Mouse (Mus musculus): ENCODE measurements at regions not wholly inside any gene's neighbourhood (a gene's known extent, or its start where the extent isn't known, plus 50 kb on each side); places are given as distances from the start of the nearest gene placed in this dataset.

DNA sequence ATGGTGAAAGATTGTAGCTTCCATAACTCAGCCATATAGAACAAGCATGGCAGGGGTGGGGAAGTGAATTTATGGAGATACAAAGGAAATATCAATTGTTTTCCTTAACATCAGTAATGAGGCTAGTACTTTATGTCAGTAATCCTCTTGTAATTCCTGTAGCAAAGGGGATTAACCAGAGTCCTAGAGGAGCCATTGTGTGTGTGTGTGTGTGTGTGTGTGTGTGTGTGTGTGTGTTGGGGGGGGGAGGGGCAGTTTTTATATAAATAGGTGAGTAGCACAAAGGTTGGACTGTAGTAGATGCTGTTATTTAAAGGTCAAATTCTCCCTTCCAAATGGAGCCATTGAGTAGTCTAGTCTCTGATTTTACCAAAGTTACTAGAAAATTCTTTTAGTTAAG lies 81.0 kb upstream of the Bet1 start:
- TF ChIP-seq KAT2A (IDR thresholded peaks at IDR 0.05; ENCODE audit: insufficient replicate concordance, low read length) (no peak), EP300 (IDR thresholded peaks at IDR 0.05; ENCODE audit: low read length) (no peak), E2F4 (IDR thresholded peaks at IDR 0.05; ENCODE audit: insufficient replicate concordance, low read depth, low read length) (no peak), ZKSCAN1 (IDR thresholded peaks at IDR 0.05; ENCODE audit: borderline replicate concordance, low read depth, low read length) (no peak), MYC (IDR thresholded peaks at IDR 0.05; ENCODE audit: low read depth, low read length) (no peak), CTCF (conservative IDR thresholded peaks at IDR 0.05 in 1 of 2, IDR thresholded peaks at IDR 0.05 in 1 of 2; ENCODE audit: low read depth in 2 of 2, low read length in 2 of 2) (no peak), MAZ (IDR thresholded peaks at IDR 0.05; ENCODE audit: low read depth, low read length) (no peak), USF2 (conservative IDR thresholded peaks at IDR 0.05; ENCODE audit: low read depth, low read length) (no peak), USF1 (IDR thresholded peaks at IDR 0.05; ENCODE audit: low read depth, low read length) (no peak), TCF12 (IDR thresholded peaks at IDR 0.05; ENCODE audit: low read depth, low read length) (no peak), ZC3H11A (IDR thresholded peaks at IDR 0.05; ENCODE audit: low read depth, low read length) (no peak), CHD1 (IDR thresholded peaks at IDR 0.05; ENCODE audit: low read depth, low read length) (no peak), ZNF384 (IDR thresholded peaks at IDR 0.05; ENCODE audit: low read depth, low read length) (no peak)
- DNase-seq (ENCODE audit: extremely low read depth) = no peak
- Histone ChIP-seq H3K79me2 (replicated peaks; ENCODE audit: control insufficient read depth, extremely low read depth, insufficient read depth, poor library complexity, severe bottlenecking) (no peaks in the 10 kb centered on the region), H3K4me2 (ENCODE audit: insufficient read depth, low read depth, poor library complexity, severe bottlenecking) (no peak overlapping the region), H3K27me3 (replicated peaks) (no peaks in the 10 kb centered on the region), H3K36me3 (replicated peaks in 1 of 2; ENCODE audit: control insufficient read depth in 1 of 2, insufficient read depth in 1 of 2, low read length in 1 of 2) (no peaks in the 10 kb centered on the region), H3K4me1 (ENCODE audit: control insufficient read depth in 1 of 2, insufficient read depth in 2 of 2) (peaks cover 4 to 6% of the 10 kb centered on the region in 2 experiments), H3K9me3 (replicated peaks; ENCODE audit: low read length) (no peaks in the 10 kb centered on the region), H3K27ac (ENCODE audit: insufficient read depth, low read depth) (no peak overlapping the region), H3K9ac (ENCODE audit: insufficient read depth, low read depth) (no peak overlapping the region), H3K4me3 (replicated peaks in 1 of 3; ENCODE audit: low read depth in 2 of 3, low read length in 2 of 3, poor library complexity in 1 of 3) (no peak overlapping the region)
- dilution Hi-C loops (cut with MboI; ENCODE audit: extremely low pct_ligation_motif_present, extremely low pct_unique_long_range_greater_than_20kb, low sequenced_read_pairs) = no loop called here
- in situ Hi-C loops (cut with MboI; ENCODE audit: low pct_ligation_motif_present, low pct_unique_long_range_greater_than_20kb, low sequenced_read_pairs) = no loop called here

DNA sequence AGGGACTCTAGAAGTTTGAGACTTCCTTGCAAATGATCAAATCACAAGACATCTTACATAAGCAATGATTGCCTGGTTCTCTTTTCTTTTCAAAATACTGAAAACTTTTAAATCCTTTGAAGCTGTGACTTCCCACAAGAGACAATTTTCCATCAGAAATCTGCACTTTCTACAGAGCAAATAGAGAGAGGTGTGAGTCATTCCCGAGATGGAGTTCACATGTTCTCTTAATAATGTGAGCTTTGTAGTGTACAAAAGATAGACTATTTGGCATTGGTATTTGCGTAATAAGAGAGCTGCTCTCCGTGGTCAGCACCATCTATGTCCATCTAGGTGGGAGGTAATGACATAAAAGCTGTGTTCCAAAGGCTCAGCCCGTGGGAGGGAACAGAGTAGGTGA lies 84.8 kb upstream of the Bet1 start:
- Histone ChIP-seq H3K36me3 (replicated peaks in 1 of 2; ENCODE audit: control insufficient read depth in 1 of 2, insufficient read depth in 1 of 2, low read length in 1 of 2) (no peaks in the 10 kb centered on the region), H3K4me2 (ENCODE audit: insufficient read depth, low read depth, poor library complexity, severe bottlenecking) (no peak overlapping the region), H3K27me3 (replicated peaks) (no peaks in the 10 kb centered on the region), H3K9ac (ENCODE audit: insufficient read depth, low read depth) (no peak overlapping the region), H3K4me1 (ENCODE audit: control insufficient read depth in 1 of 2, insufficient read depth in 2 of 2) (no peaks in the 10 kb centered on the region), H3K79me2 (replicated peaks; ENCODE audit: control insufficient read depth, extremely low read depth, insufficient read depth, poor library complexity, severe bottlenecking) (no peaks in the 10 kb centered on the region), H3K9me3 (replicated peaks; ENCODE audit: low read length) (no peaks in the 10 kb centered on the region), H3K27ac (ENCODE audit: insufficient read depth, low read depth) (no peak overlapping the region), H3K4me3 (replicated peaks in 1 of 3; ENCODE audit: low read depth in 2 of 3, low read length in 2 of 3, poor library complexity in 1 of 3) (no peak overlapping the region)
- DNase-seq (ENCODE audit: extremely low read depth) = no peak
- dilution Hi-C loops (cut with MboI; ENCODE audit: extremely low pct_ligation_motif_present, extremely low pct_unique_long_range_greater_than_20kb, low sequenced_read_pairs) = no loop called here
- TF ChIP-seq MYC (IDR thresholded peaks at IDR 0.05; ENCODE audit: low read depth, low read length) (no peak), USF2 (conservative IDR thresholded peaks at IDR 0.05; ENCODE audit: low read depth, low read length) (no peak), POLR2A (IDR thresholded peaks at IDR 0.05; ENCODE audit: low read depth, low read length) (no peak), HCFC1 (IDR thresholded peaks at IDR 0.05; ENCODE audit: low read depth, low read length) (no peak), MAFK (IDR thresholded peaks at IDR 0.05; ENCODE audit: insufficient replicate concordance, low read length) (no peak), ZMIZ1 (IDR thresholded peaks at IDR 0.05; ENCODE audit: low read depth, low read length) (no peak), GABPA (IDR thresholded peaks at IDR 0.05; ENCODE audit: insufficient replicate concordance, low read depth, low read length) (no peak), CHD1 (IDR thresholded peaks at IDR 0.05; ENCODE audit: low read depth, low read length) (no peak), ZNF384 (IDR thresholded peaks at IDR 0.05; ENCODE audit: low read depth, low read length) (no peak), E2F4 (IDR thresholded peaks at IDR 0.05; ENCODE audit: insufficient replicate concordance, low read depth, low read length) (no peak), ELF1 (IDR thresholded peaks at IDR 0.05; ENCODE audit: low read depth, low read length) (no peak), SMC3 (IDR thresholded peaks at IDR 0.05; ENCODE audit: low read depth, low read length) (no peak), IRF4 (IDR thresholded peaks at IDR 0.05; ENCODE audit: low read depth, low read length) (no peak)
- in situ Hi-C loops (cut with MboI; ENCODE audit: low pct_ligation_motif_present, low pct_unique_long_range_greater_than_20kb, low sequenced_read_pairs) = no loop called here

Measured in CH12.LX (cell line).